Mouse (Mus musculus) liver, embryonic 12.5 days (tissue): Measurements from ENCODE around the gene Aldh5a1. TPM values are rescaled to one million over a fixed set of nuclear protein-coding genes. Genes with fewer than 3 reads are reported as not detected.
A peak's percentile ranks its signal among the peaks of the same experiment; 100 is the strongest.

Experiments used
- ATAC-seq: fragments of 200-750 bp; cut with Nextera tagmentation; 2 replicates; pipeline ENCODE4 v1.8.0; 2017; ENCODE audit warnings: moderate number of reproducible peaks, mild to moderate bottlenecking, moderate library complexity
- H3K27ac ChIP-seq: fragments of 300-500 bp; sonication (generic); 2 replicates; pipeline ENCODE4 v1.5.1; 2016; ENCODE audit warnings: mild to moderate bottlenecking
- H3K27me3 ChIP-seq: fragments of 300-500 bp; sonication (generic); replicated peaks from 2 replicates; pipeline ENCODE4 v1.6.1; 2016; ENCODE audit warnings: mild to moderate bottlenecking, moderate library complexity
- H3K36me3 ChIP-seq: fragments of 300-500 bp; sonication (generic); 2 replicates; pipeline ENCODE4 v1.6.1; 2016; ENCODE audit warnings: mild to moderate bottlenecking, moderate library complexity
- H3K4me1 ChIP-seq: fragments of 300-500 bp; sonication (generic); 2 replicates; pipeline ENCODE4 v1.6.1; 2016
- H3K4me2 ChIP-seq: fragments of 300-500 bp; sonication (generic); 2 replicates; pipeline ENCODE4 v1.6.1; 2016; ENCODE audit warnings: mild to moderate bottlenecking, moderate library complexity
- H3K4me3 ChIP-seq: fragments of 300-500 bp; sonication (generic); 2 replicates; pipeline ENCODE4 v1.5.1; 2016; ENCODE audit warnings: mild to moderate bottlenecking, moderate library complexity
- H3K9ac ChIP-seq: fragments of 300-500 bp; sonication (generic); 2 replicates; pipeline ENCODE4 v1.6.1; 2016; ENCODE audit warnings: mild to moderate bottlenecking, moderate library complexity
- H3K9me3 ChIP-seq: fragments of 300-500 bp; sonication (generic); replicated peaks from 2 replicates; pipeline ENCODE4 v1.6.1; 2016; ENCODE audit warnings: mild to moderate bottlenecking, moderate library complexity
- WGBS: fragments of 180-500 bp; shearing (Covaris S2); methylation state at CpG from one replicate; pipeline ENCODE4 v1.1.7; 2016; ENCODE audit not compliant: insufficient replicate concordance; 5-methylcytosine and 5-hydroxymethylcytosine counted together
- polyA plus RNA-seq: library from polyadenylated mRNA; unstranded; fragments of >200 nt; fragmentation: Nextera tagmentation; extraction: Ambion mirVana; gene quantifications from 2 replicates; pipeline ENCODE4 v1.2.1, GENCODE M21; 2016

The Aldh5a1 gene
- polyA plus RNA-seq, 1 experiment from 2014 or later: 3.0 TPM

DNA sequence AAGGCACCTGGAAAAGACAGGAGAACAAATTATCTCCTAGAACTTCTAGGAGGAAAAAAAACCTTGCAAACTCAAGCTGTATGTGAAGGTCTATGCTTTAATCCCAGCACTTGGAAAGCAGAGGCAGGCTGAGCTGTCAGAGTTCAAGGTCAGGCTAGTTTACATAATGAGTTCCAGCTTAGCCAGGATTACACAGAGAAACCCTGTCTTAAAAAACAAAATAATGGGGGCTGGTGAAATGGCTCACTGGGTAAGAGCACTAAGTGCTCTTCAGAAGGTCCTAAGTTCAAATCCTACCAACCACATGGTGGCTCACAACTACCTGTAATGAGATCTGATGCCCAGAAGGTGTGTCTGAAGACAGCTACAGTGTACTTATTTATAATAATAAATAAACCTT lies 6.9 kb downstream of the Aldh5a1 start:
- Histone ChIP-seq H3K4me2 (no peak overlapping the region), H3K9me3 (no peaks in the 10 kb centered on the region), H3K36me3 (no peaks in the 10 kb centered on the region), H3K9ac (no peak overlapping the region), H3K4me3 (no peak overlapping the region), H3K27me3 (peaks cover 8% of the 10 kb centered on the region), H3K4me1 (peaks cover 9% of the 10 kb centered on the region; the same call in 1 of the 2 replicates), H3K27ac (no peak overlapping the region)
- no peak for ATAC-seq

DNA sequence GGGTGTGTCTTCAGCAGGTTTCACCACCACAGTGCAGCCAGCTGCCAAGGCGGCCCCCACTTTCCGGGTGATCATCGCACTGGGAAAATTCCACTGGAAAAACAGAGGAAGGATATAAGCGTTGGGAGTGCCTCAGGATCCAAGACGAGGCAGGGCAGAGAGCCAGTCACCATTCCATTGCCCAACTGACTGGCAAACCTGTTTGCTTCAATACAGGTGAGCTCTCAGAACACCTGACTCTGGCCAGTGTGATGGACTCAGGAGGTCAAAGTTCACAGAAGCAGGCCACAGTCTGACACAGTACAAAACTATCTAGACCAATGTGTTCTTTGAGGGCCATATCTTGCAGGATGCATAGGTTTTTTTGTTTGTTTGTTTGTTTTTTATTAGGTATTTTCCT lies 13.5 kb downstream of the Aldh5a1 start:
- ATAC-seq: no peak
- Histone ChIP-seq H3K27ac (no peak overlapping the region), H3K4me2 (no peak overlapping the region), H3K9ac (no peak overlapping the region), H3K27me3 (no peaks in the 10 kb centered on the region), H3K36me3 (0 out of 2 replicates have a peak, but pooled peaks cover 8% of the 10 kb centered on the region), H3K4me1 (no peaks in the 10 kb centered on the region), H3K4me3 (no peak overlapping the region), H3K9me3 (no peaks in the 10 kb centered on the region)
- 74% methylated on average over 5 of the region's 5 CpGs for WGBS

DNA sequence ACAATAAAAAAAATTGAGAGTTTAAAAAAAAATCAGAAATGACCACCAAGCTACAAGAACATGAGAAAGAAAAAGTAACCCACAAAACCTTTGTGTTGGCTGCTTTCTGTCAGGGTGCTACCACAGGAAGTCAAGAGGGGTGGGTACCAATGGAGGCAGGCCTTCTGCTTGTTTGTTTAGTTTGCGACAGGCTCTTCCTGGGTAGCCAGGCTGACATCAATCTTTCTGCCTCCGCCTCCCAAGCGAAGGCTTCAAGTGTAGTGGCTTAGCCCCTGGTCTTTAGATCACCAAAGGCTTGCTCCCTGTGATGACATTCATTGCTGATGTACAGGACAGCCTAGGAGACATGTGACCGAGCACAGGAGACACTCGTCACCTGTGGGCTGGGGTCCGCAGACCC lies 16.2 kb downstream of the Aldh5a1 start:
- Histone ChIP-seq H3K9ac (no peak overlapping the region), H3K4me2 (no peak overlapping the region), H3K4me1 (no peaks in the 10 kb centered on the region), H3K27me3 (no peaks in the 10 kb centered on the region), H3K27ac (no peak overlapping the region), H3K9me3 (no peaks in the 10 kb centered on the region), H3K36me3 (0 out of 2 replicates have a peak, but pooled peaks cover 8% of the 10 kb centered on the region), H3K4me3 (no peak overlapping the region)
- 64% methylated on average over 6 of the region's 6 CpGs for WGBS
- ATAC-seq: no peak

DNA sequence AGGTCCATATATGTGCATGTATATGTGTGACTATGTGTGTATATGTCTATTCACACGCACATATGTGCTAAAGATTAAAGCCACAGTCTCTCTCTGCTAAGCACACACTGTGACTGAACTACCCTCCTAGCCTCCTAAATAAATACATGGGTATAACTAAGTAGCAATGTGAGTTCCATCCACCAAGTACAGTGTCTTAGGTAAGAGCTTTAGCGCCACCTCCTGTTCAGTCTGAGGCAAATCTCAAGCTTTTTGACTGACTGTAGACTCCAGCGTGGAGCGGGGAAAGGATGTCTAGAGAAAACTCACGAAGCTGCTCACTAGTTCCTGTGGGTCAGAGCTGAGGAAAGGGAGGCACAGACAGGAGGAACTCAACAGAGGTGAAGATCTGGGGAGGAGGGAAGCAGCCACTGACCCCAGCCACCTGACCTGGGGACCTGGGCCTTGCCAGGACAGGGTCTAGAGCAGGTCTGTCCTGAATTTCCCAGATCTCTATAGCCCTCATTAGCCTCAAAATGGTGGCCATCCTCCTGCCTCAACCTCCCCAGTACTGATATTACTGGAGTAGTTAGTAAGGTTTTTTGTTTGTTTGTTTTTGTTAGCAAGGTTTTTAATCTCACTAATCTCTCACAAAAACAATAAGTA lies 17.0 kb downstream of the Aldh5a1 start:
- Histone ChIP-seq H3K27ac (no peak overlapping the region), H3K4me2 (no peak overlapping the region), H3K4me3 (no peak overlapping the region), H3K4me1 (no peaks in the 10 kb centered on the region), H3K36me3 (0 out of 2 replicates have a peak, but pooled peaks cover 8% of the 10 kb centered on the region), H3K9ac (no peak overlapping the region), H3K9me3 (no peaks in the 10 kb centered on the region), H3K27me3 (no peaks in the 10 kb centered on the region)
- WGBS: 15% methylated on average over 5 of the region's 5 CpGs
- peak; percentile 52; the same call in 1 of the 2 replicates for ATAC-seq

DNA sequence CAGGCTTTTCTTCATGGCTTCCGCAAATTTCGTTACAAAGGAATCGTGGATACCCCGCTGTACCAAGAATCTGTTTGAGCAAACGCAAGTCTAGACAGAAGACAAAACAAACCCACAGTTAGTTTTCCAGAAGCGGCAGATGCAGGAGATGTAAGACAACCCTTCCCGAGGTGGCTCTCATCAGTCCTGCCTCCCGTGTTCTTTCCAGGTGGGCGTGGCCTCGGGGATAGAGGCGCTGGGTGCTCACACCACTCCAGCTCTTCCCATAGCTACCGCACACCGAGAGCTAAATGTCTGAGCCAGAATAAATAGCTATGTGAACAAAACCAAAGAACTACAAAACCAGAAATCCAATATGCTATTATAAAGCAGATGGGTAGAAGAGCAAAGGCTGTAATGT lies 21.6 kb downstream of the Aldh5a1 start:
- no peak overlapping the region for H3K27ac ChIP-seq
- H3K4me2 ChIP-seq: no peak overlapping the region
- H3K36me3 ChIP-seq: no peaks in the 10 kb centered on the region
- no peak overlapping the region for H3K4me3 ChIP-seq
- no peaks in the 10 kb centered on the region for H3K4me1 ChIP-seq
- no peak overlapping the region for H3K9ac ChIP-seq
- 63% methylated on average over 13 of the region's 13 CpGs for WGBS
- ATAC-seq: no peak
- H3K9me3 ChIP-seq: no peaks in the 10 kb centered on the region
- no peaks in the 10 kb centered on the region for H3K27me3 ChIP-seq

DNA sequence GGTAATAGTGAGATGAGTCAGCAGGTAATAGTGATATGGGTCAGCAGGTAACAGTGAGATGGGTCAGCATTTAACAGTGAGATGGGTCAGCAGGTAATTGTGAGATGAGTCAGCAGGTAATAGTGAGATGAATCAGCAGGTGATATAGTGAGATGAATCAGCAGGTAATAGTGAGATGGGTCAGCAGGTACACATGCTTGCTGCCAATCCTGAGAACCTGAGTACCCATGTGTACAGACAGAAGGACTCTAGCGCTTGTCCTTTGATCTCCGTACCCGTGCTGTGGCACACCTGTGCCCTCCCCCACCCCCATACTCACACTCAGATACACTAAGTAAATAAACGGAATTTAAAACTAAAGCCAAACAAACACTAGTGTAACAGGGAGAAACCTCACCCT lies 22.5 kb downstream of the Aldh5a1 start:
- Histone ChIP-seq H3K4me1 (no peaks in the 10 kb centered on the region), H3K27me3 (no peaks in the 10 kb centered on the region), H3K9ac (no peak overlapping the region), H3K9me3 (no peaks in the 10 kb centered on the region), H3K36me3 (no peaks in the 10 kb centered on the region), H3K27ac (no peak overlapping the region), H3K4me2 (no peak overlapping the region), H3K4me3 (no peak overlapping the region)
- ATAC-seq: no peak
- WGBS: 60% methylated on average over 4 of the region's 4 CpGs

DNA sequence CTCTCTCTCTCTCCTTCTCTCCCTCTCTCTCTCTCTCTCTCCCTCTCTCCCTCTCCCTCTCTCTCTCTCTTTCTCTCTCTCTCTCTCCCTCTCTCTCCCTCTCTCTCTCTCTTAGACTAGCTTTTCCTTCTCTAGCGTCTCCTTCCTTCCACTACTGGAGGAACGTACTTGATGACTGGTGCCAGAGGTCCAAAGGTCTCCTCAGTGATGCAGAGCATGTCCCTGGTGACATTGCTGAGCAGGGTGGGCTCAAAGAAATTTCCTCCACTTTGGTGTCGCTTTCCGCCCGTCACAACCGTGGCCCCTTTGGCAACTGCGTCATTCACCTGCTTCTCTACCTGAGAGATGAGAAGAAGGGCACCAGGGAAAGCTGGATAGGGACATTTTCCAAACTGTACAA lies 23.9 kb downstream of the Aldh5a1 start:
- Histone ChIP-seq H3K27ac (no peak overlapping the region), H3K4me2 (no peak overlapping the region), H3K36me3 (no peaks in the 10 kb centered on the region), H3K27me3 (no peaks in the 10 kb centered on the region), H3K4me1 (no peaks in the 10 kb centered on the region), H3K4me3 (no peak overlapping the region), H3K9ac (no peak overlapping the region), H3K9me3 (no peaks in the 10 kb centered on the region)
- 79% methylated on average over 7 of the region's 7 CpGs for WGBS
- ATAC-seq: no peak

DNA sequence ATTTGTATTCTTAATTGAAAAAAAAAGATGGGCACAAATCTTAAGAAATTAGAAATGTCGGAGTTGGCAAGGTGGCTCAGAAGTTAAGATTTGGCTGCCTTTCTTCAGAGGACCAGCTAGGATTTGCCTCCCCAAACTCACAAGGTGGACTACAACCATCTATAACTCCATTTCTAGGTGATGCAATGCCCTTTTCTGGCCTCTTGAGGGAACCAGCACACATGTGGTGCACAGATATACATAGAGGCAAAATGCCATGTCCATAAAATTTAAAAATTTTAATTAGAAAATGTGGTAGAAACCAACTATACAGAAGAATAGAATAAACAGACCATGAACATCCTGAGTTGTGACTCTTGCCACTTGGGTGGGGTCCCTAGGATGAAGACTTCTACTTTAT lies 28.3 kb downstream of the Aldh5a1 start:
- Histone ChIP-seq H3K9me3 (no peaks in the 10 kb centered on the region), H3K9ac (no peak overlapping the region), H3K27ac (no peak overlapping the region), H3K4me2 (no peak overlapping the region), H3K27me3 (no peaks in the 10 kb centered on the region), H3K36me3 (no peaks in the 10 kb centered on the region), H3K4me1 (no peaks in the 10 kb centered on the region), H3K4me3 (no peak overlapping the region)
- no peak for ATAC-seq
- 63% methylated on average over 1 of the region's 1 CpGs for WGBS

DNA sequence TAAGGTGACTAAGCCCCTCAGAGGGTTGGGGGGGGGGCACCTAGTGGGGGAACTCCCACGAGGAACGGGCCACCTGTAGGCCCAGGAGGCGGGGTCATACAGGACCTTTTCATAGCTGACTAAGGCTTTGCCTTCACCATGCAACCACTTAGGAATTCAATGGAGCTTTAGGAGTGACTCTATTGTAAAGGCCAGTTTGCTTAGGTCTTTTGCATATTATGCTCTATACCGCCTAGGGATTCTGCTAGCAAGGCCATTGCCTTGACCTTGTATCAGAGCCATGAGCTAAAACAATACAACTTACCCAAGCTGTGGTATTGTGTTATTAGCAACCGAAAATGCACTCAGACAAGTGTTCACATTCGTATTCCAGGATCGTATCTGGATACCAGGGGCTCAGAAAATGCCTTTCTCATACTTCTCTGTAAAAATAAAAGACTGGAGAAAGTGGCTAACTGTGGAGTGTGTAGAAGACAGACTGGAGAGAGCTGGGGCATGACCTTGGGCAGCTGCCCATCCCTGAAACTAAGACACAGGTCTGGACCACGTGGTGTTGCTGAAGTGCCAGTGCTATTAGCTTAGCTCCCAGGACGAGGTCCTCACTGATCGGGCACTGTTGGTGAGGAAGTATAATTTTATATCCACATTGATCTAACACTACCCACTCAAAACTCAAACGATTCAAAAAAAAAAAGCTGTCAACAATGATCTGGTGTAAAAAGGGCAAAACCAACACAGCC lies 30.5 kb downstream of the Aldh5a1 start:
- H3K9ac ChIP-seq: no peak overlapping the region
- no peaks in the 10 kb centered on the region for H3K27me3 ChIP-seq
- H3K4me2 ChIP-seq: no peak overlapping the region
- no peak overlapping the region for H3K27ac ChIP-seq
- H3K4me3 ChIP-seq: no peak overlapping the region
- H3K4me1 ChIP-seq: no peaks in the 10 kb centered on the region
- no peaks in the 10 kb centered on the region for H3K36me3 ChIP-seq
- no peaks in the 10 kb centered on the region for H3K9me3 ChIP-seq
- WGBS: 65% methylated on average over 11 of the region's 11 CpGs
- no peak for ATAC-seq

DNA sequence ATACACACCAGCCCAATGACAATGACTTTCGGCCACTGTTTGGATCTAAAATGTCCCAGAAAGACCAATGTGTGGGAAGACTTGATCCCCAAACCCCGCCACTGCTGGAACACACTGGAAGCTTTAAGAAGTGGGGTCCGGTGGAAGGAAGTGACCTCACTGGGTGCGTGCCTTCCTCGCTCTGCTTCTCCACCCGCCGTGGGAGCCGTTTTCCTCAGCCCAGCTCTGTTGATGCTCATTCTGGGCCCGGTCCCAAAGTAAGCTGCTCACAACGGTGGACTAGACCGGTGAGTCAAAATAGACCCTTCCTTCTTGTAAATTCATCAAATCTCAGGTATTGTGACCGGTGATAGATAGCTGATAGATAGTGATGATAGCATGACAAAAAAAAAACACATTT lies 32.0 kb downstream of the Aldh5a1 start:
- no peaks in the 10 kb centered on the region for H3K27me3 ChIP-seq
- WGBS: 75% methylated on average over 12 of the region's 12 CpGs

DNA sequence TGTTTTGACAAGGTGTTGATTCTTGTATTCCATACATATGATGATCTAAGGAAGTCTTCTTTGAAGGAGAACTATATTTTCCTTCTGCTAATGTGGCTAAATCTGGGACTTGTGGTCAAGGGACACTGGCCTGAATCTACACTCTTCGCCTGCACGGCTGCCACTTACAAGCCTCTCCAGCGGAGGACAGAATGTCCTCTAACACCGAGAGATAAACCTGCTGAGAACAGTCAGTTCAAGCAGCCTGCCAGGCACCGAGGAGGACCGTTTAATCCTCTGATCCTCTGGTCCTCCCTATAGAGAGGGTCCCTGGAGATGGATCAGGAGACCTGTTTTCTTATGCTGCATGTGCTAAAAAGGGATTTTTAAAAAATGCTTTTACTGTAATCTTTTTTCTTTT lies 34.0 kb downstream of the Aldh5a1 start:
- H3K9me3 ChIP-seq: no peaks in the 10 kb centered on the region
- H3K27ac ChIP-seq: no peak overlapping the region
- no peak for ATAC-seq
- 64% methylated on average over 6 of the region's 6 CpGs for WGBS
- no peaks in the 10 kb centered on the region for H3K4me1 ChIP-seq
- no peak overlapping the region for H3K4me2 ChIP-seq
- no peak overlapping the region for H3K9ac ChIP-seq
- H3K4me3 ChIP-seq: no peak overlapping the region
- no peaks in the 10 kb centered on the region for H3K36me3 ChIP-seq
- no peaks in the 10 kb centered on the region for H3K27me3 ChIP-seq

More for the DNA sequence above, 32.0 kb downstream of the Aldh5a1 start:
- Histone ChIP-seq H3K4me1 (no peaks in the 10 kb centered on the region), H3K36me3 (no peaks in the 10 kb centered on the region), H3K4me3 (no peak overlapping the region), H3K9ac (no peak overlapping the region), H3K27ac (no peak overlapping the region), H3K4me2 (no peak overlapping the region), H3K9me3 (no peaks in the 10 kb centered on the region)
- ATAC-seq: no peak

DNA sequence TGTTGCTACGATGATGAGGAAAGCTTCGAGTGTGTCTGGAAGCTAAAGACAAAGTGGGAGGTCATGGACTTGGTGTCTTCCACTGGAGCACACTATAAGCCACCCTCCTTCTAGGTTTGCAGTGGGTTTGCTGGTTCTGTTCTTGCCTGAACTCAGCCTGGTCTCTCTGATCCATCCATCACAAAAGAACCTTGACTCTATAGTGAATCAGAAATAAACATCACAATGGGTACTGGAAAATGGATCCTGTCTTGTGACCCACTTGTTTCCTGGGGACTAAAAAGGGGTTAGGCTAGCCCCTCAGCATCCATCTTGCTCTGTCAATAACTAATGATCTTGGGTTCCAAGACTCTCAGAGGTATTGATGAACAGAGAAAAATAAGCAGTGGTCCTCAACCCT lies 35.5 kb downstream of the Aldh5a1 start:
- no peaks in the 10 kb centered on the region for H3K9me3 ChIP-seq
- H3K27me3 ChIP-seq: no peaks in the 10 kb centered on the region
- no peak overlapping the region for H3K9ac ChIP-seq
- no peak overlapping the region for H3K27ac ChIP-seq
- H3K4me1 ChIP-seq: no peaks in the 10 kb centered on the region
- ATAC-seq: no peak
- H3K36me3 ChIP-seq: no peaks in the 10 kb centered on the region
- 59% methylated on average over 2 of the region's 2 CpGs for WGBS
- no peak overlapping the region for H3K4me3 ChIP-seq
- H3K4me2 ChIP-seq: no peak overlapping the region
